Mouse (Mus musculus) neural tube, embryonic 15.5 days (tissue): ENCODE results near the gene Il10. TPM values are rescaled to one million over a fixed set of nuclear protein-coding genes. Genes with fewer than 3 reads are reported as not detected.

Experiments
- ATAC-seq: fragments of 200-750 bp; cut with Nextera tagmentation; 2 replicates; pipeline ENCODE4 v1.8.0; 2017; ENCODE audit warnings: mild to moderate bottlenecking, moderate TSS enrichment, moderate library complexity; ENCODE audit not compliant: low FRiP score
- H3K27ac ChIP-seq: fragments of 300-500 bp; sonication (generic); replicated peaks from 2 replicates; pipeline ENCODE4 v1.5.1; 2015; ENCODE audit warnings: mild to moderate bottlenecking, inconsistent platforms
- H3K27me3 ChIP-seq: fragments of 300-500 bp; sonication (generic); replicated peaks from 2 replicates; pipeline ENCODE4 v1.6.1; 2015; ENCODE audit warnings: inconsistent platforms
- H3K36me3 ChIP-seq: fragments of 300-500 bp; sonication (generic); 2 replicates; pipeline ENCODE4 v1.6.1; 2015; ENCODE audit warnings: inconsistent platforms
- H3K4me1 ChIP-seq: fragments of 300-500 bp; sonication (generic); 2 replicates; pipeline ENCODE4 v1.6.1; 2015; ENCODE audit warnings: inconsistent platforms
- H3K4me2 ChIP-seq: fragments of 300-500 bp; sonication (generic); 2 replicates; pipeline ENCODE4 v1.6.1; 2015; ENCODE audit warnings: inconsistent platforms, mild to moderate bottlenecking, moderate library complexity
- H3K4me3 ChIP-seq: fragments of 300-500 bp; sonication (generic); replicated peaks from 2 replicates; pipeline ENCODE4 v1.5.1; 2015; ENCODE audit warnings: mild to moderate bottlenecking, inconsistent platforms
- H3K9ac ChIP-seq: fragments of 300-500 bp; sonication (generic); replicated peaks from 2 replicates; pipeline ENCODE4 v1.6.1; 2015; ENCODE audit warnings: mild to moderate bottlenecking, inconsistent platforms
- H3K9me3 ChIP-seq: fragments of 300-500 bp; sonication (generic); replicated peaks from 2 replicates; pipeline ENCODE4 v1.6.1; 2016; ENCODE audit warnings: inconsistent platforms
- WGBS: fragments of 180-500 bp; shearing (Covaris S2); methylation state at CpG from one replicate; pipeline ENCODE4 v1.1.7; 2015; ENCODE audit warnings: mixed read lengths; 5-methylcytosine and 5-hydroxymethylcytosine counted together
- polyA plus RNA-seq: library from polyadenylated mRNA; unstranded; fragments of >200 nt; fragmentation: Nextera tagmentation; extraction: Ambion mirVana; gene quantifications from 2 replicates; pipeline ENCODE4 v1.2.1, GENCODE M21; 2015

The Il10 gene
- polyA plus RNA-seq, result 0.18 TPM in 1 of 2 replicates, not detected in the other

GRCm38 (mm10) chr1:131019492-131020098, at the start of gene Il10:
Gene Il10 (plus strand): TSS chr1:131019845.
- H3K4me1 ChIP-seq, result no peaks in the 10 kb centered on the region
- H3K36me3 ChIP-seq, result no peaks in the 10 kb centered on the region
- WGBS, result 80% methylated on average over 8 of the region's 8 CpGs
- H3K27me3 ChIP-seq, result no peaks in the 10 kb centered on the region
- no peak for ATAC-seq
- no peak within 1 kb of the TSS for H3K4me3 ChIP-seq
- no peak within 1 kb of the TSS for H3K27ac ChIP-seq
- no peak within 1 kb of the TSS for H3K9ac ChIP-seq
- H3K4me2 ChIP-seq, result no peak within 1 kb of the TSS
- no peaks in the 10 kb centered on the region for H3K9me3 ChIP-seq

- no peak overlapping the region for H3K4me2 ChIP-seq
- H3K9me3 ChIP-seq, result no peaks in the 10 kb centered on the region
- H3K4me1 ChIP-seq, result no peaks in the 10 kb centered on the region
- WGBS, result 71% methylated on average over 1 of the region's 1 CpGs
- ATAC-seq, result no peak
- no peak overlapping the region for H3K9ac ChIP-seq
- H3K36me3 ChIP-seq, result no peaks in the 10 kb centered on the region
- no peak overlapping the region for H3K4me3 ChIP-seq
- H3K27me3 ChIP-seq, result no peaks in the 10 kb centered on the region
- no peak overlapping the region for H3K27ac ChIP-seq
Observed at GRCm38 (mm10) chr1:130979455-130979854, 40.2 kb upstream of the Il10 start.

GRCm38 (mm10) chr1:130984441-130984840, 35.2 kb upstream of the Il10 start:
- ATAC-seq, result no peak
- no peak overlapping the region for H3K27ac ChIP-seq
- no peaks in the 10 kb centered on the region for H3K4me1 ChIP-seq
- H3K36me3 ChIP-seq, result no peaks in the 10 kb centered on the region
- H3K9ac ChIP-seq, result no peak overlapping the region
- 71% methylated on average over 7 of the region's 7 CpGs for WGBS
- H3K4me3 ChIP-seq, result no peak overlapping the region
- no peaks in the 10 kb centered on the region for H3K27me3 ChIP-seq
- H3K4me2 ChIP-seq, result no peak overlapping the region
- no peaks in the 10 kb centered on the region for H3K9me3 ChIP-seq

- H3K4me2 ChIP-seq, result no peak overlapping the region
- no peak for ATAC-seq
- no peaks in the 10 kb centered on the region for H3K36me3 ChIP-seq
- no peaks in the 10 kb centered on the region for H3K4me1 ChIP-seq
- no peak overlapping the region for H3K27ac ChIP-seq
- no peaks in the 10 kb centered on the region for H3K9me3 ChIP-seq
- WGBS, result 89% methylated on average over 5 of the region's 5 CpGs
- no peak overlapping the region for H3K9ac ChIP-seq
- no peak overlapping the region for H3K4me3 ChIP-seq
- no peaks in the 10 kb centered on the region for H3K27me3 ChIP-seq
Observed at GRCm38 (mm10) chr1:130987001-130987400, 32.6 kb upstream of the Il10 start.

GRCm38 (mm10) chr1:130987418-130987817, 32.2 kb upstream of the Il10 start:
- Histone ChIP-seq H3K27ac (no peak overlapping the region), H3K4me1 (no peaks in the 10 kb centered on the region), H3K27me3 (no peaks in the 10 kb centered on the region), H3K9ac (no peak overlapping the region), H3K36me3 (no peaks in the 10 kb centered on the region), H3K9me3 (no peaks in the 10 kb centered on the region), H3K4me3 (no peak overlapping the region), H3K4me2 (no peak overlapping the region)
- no peak for ATAC-seq

GRCm38 (mm10) chr1:130989331-130989730, 30.3 kb upstream of the Il10 start:
- Histone ChIP-seq H3K4me1 (no peaks in the 10 kb centered on the region), H3K27ac (no peak overlapping the region), H3K9ac (no peak overlapping the region), H3K4me3 (no peak overlapping the region), H3K36me3 (no peaks in the 10 kb centered on the region), H3K4me2 (no peak overlapping the region), H3K9me3 (no peaks in the 10 kb centered on the region), H3K27me3 (no peaks in the 10 kb centered on the region)
- WGBS, result 94% methylated on average over 3 of the region's 3 CpGs
- ATAC-seq, result no peak

GRCm38 (mm10) chr1:130990448-130990847, 29.2 kb upstream of the Il10 start:
- Histone ChIP-seq H3K36me3 (no peaks in the 10 kb centered on the region), H3K27me3 (no peaks in the 10 kb centered on the region), H3K4me1 (no peaks in the 10 kb centered on the region), H3K4me3 (no peak overlapping the region), H3K27ac (no peak overlapping the region), H3K9me3 (no peaks in the 10 kb centered on the region), H3K9ac (no peak overlapping the region), H3K4me2 (no peak overlapping the region)
- no peak for ATAC-seq
- 93% methylated on average over 1 of the region's 1 CpGs for WGBS

GRCm38 (mm10) chr1:130993574-130994154, 26.0 kb upstream of the Il10 start:
- Histone ChIP-seq H3K36me3 (no peaks in the 10 kb centered on the region), H3K4me1 (no peaks in the 10 kb centered on the region), H3K4me2 (no peak overlapping the region), H3K4me3 (no peak overlapping the region), H3K27me3 (no peaks in the 10 kb centered on the region), H3K27ac (no peak overlapping the region), H3K9ac (no peak overlapping the region), H3K9me3 (no peaks in the 10 kb centered on the region)
- WGBS, result 90% methylated on average over 9 of the region's 9 CpGs
- ATAC-seq, result no peak

GRCm38 (mm10) chr1:130995515-130995914, 24.1 kb upstream of the Il10 start:
- no peak for ATAC-seq
- Histone ChIP-seq H3K9me3 (no peaks in the 10 kb centered on the region), H3K36me3 (no peaks in the 10 kb centered on the region), H3K4me3 (no peak overlapping the region), H3K4me2 (no peak overlapping the region), H3K4me1 (no peaks in the 10 kb centered on the region), H3K9ac (no peak overlapping the region), H3K27ac (no peak overlapping the region), H3K27me3 (no peaks in the 10 kb centered on the region)
- WGBS, result 69% methylated on average over 1 of the region's 1 CpGs

- no peak overlapping the region for H3K27ac ChIP-seq
- H3K4me1 ChIP-seq, result no peaks in the 10 kb centered on the region
- ATAC-seq, result no peak
- H3K4me3 ChIP-seq, result no peak overlapping the region
- H3K4me2 ChIP-seq, result no peak overlapping the region
- no peak overlapping the region for H3K9ac ChIP-seq
- H3K36me3 ChIP-seq, result no peaks in the 10 kb centered on the region
- WGBS, result 95% methylated on average over 10 of the region's 10 CpGs
- H3K9me3 ChIP-seq, result no peaks in the 10 kb centered on the region
- H3K27me3 ChIP-seq, result no peaks in the 10 kb centered on the region
Observed at GRCm38 (mm10) chr1:130996356-130996755, 23.3 kb upstream of the Il10 start.

GRCm38 (mm10) chr1:130997441-130997840, 22.2 kb upstream of the Il10 start:
- H3K27ac ChIP-seq, result no peak overlapping the region
- no peaks in the 10 kb centered on the region for H3K9me3 ChIP-seq
- no peaks in the 10 kb centered on the region for H3K4me1 ChIP-seq
- ATAC-seq, result no peak
- H3K4me2 ChIP-seq, result no peak overlapping the region
- WGBS, result 79% methylated on average over 4 of the region's 4 CpGs
- no peak overlapping the region for H3K4me3 ChIP-seq
- no peak overlapping the region for H3K9ac ChIP-seq
- no peaks in the 10 kb centered on the region for H3K36me3 ChIP-seq
- no peaks in the 10 kb centered on the region for H3K27me3 ChIP-seq

- Histone ChIP-seq H3K27ac (no peak overlapping the region), H3K9ac (no peak overlapping the region), H3K4me3 (no peak overlapping the region), H3K27me3 (no peaks in the 10 kb centered on the region), H3K4me2 (no peak overlapping the region), H3K36me3 (no peaks in the 10 kb centered on the region), H3K9me3 (no peaks in the 10 kb centered on the region), H3K4me1 (no peaks in the 10 kb centered on the region)
- WGBS, result 92% methylated on average over 10 of the region's 10 CpGs
- no peak for ATAC-seq
Observed at GRCm38 (mm10) chr1:130998321-130998720, 21.3 kb upstream of the Il10 start.
